Mouse (Mus musculus): ENCODE results near the gene 1700010I14Rik.

DNA sequence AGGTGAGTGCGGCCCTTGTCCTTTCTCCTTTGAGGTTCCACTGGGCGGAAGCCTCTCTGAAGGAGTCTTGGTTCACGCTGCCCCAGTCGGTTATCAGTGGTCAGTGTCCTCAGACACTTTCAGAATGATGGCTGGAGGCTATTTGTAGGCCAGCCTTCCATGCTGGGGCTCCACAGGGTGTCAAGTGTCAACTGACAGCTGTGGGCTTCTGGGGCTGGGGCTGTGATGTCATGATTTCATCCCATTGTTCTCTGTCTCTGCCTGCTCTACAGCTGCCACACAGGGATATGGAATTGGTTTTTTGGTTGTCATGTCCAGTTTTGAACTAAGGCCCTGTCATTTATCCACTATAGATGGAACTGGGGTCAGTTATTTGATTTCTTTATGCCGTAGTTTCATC, 36.5 kb upstream of the 1700010I14Rik start:
- no peak for TF ChIP-seq EP300 (IDR thresholded peaks at IDR 0.05; ENCODE audit: low read depth)
- TF ChIP-seq CTCF (IDR thresholded peaks at IDR 0.05; ENCODE audit: low read depth): no peak

All from liver, postnatal 0 days (tissue).